7 mouse cellular contexts compared by ENCODE assay signal in genomic region chr9:85328259-85328658, GRCm38 (mm10). TPM values are rescaled to one million over a fixed set of nuclear protein-coding genes. Genes with fewer than 3 reads are reported as not detected.
DNase-seq lines count a peak whose midpoint lies in the region; ATAC-seq and TF ChIP-seq lines count a peak whose summit lies in the region.

No protein-coding gene starts in this region.

- H3K4me3 ChIP-seq in embryonic facial prominence, embryonic 10.5 days = peak overlapping the region; percentile 80
- H3K4me3 ChIP-seq in intestine, postnatal 0 days (ENCODE audit: low read depth, low read length) = peak overlapping the region; percentile 90
- peak overlapping the region; percentile 68 for H3K4me3 ChIP-seq in midbrain, embryonic 11.5 days (ENCODE audit: low read depth, low read length)

- peaks cover 17% of the 10 kb centered on the region for H3K4me1 ChIP-seq in embryonic facial prominence, embryonic 10.5 days
- no peaks in the 10 kb centered on the region for H3K4me1 ChIP-seq in intestine, postnatal 0 days (replicated peaks; ENCODE audit: control insufficient read depth, insufficient read depth, low read length)
- H3K4me1 ChIP-seq in midbrain, embryonic 11.5 days (ENCODE audit: control insufficient read depth, insufficient read depth, low read length) = no peaks in the 10 kb centered on the region

- H3K9ac ChIP-seq in intestine, postnatal 0 days (ENCODE audit: low read depth, low read length) = peak overlapping the region; percentile 84
- H3K9ac ChIP-seq in midbrain, embryonic 11.5 days (ENCODE audit: low read length) = peak overlapping the region; percentile 54; the same call in 1 of the 2 replicates

- peak; percentile 26 for ATAC-seq in granulocyte monocyte progenitor cell, adult 5-6 weeks (replicated peaks; ENCODE audit: poor library complexity, severe bottlenecking)
- peak; percentile 48 for ATAC-seq in intestine, postnatal 0 days
- peak; percentile 59 for ATAC-seq in midbrain, embryonic 11.5 days (ENCODE audit: low FRiP score)

- 2% methylated on average over 16 of the region's 16 CpGs for WGBS in embryonic facial prominence, embryonic 10.5 days
- WGBS in intestine, postnatal 0 days = 1% methylated on average over 16 of the region's 16 CpGs
- 2% methylated on average over 16 of the region's 16 CpGs for WGBS in midbrain, embryonic 11.5 days

- DNase-seq in adrenal gland, adult 2 months = peak; percentile 93
- DNase-seq in embryonic facial prominence, embryonic 10.5 days (ENCODE audit: low spot score) = peak; percentile 90
- peak; percentile 91 for DNase-seq in left cerebral cortex, postnatal 4 days
- DNase-seq in midbrain, embryonic 11.5 days (ENCODE audit: low spot score, missing footprints) = peak; percentile 99
- peak; percentile 65 for DNase-seq in skeletal muscle tissue, adult 2 months (ENCODE audit: low read depth, low spot score)

- no peaks in the 10 kb centered on the region for H3K9me3 ChIP-seq in embryonic facial prominence, embryonic 10.5 days
- H3K9me3 ChIP-seq in intestine, postnatal 0 days (ENCODE audit: control insufficient read depth) = no peaks in the 10 kb centered on the region
- no peaks in the 10 kb centered on the region for H3K9me3 ChIP-seq in midbrain, embryonic 11.5 days (ENCODE audit: control insufficient read depth, low read length)

- H3K4me2 ChIP-seq in intestine, postnatal 0 days (replicated peaks; ENCODE audit: low read depth) = peak overlapping the region; percentile 86
- peak overlapping the region; percentile 91 for H3K4me2 ChIP-seq in midbrain, embryonic 11.5 days

- intact Hi-C loops in left cerebral cortex, postnatal 4 days (cut with DNase I) = loop anchor here (5.0 to 10.0 kb wide), 5 partner anchors 367 to 1521 kb away; partner anchors contain the start of gene Elovl4

- peak; percentile 99 for TF ChIP-seq CTCF in intestine, postnatal 0 days (IDR thresholded peaks at IDR 0.05; ENCODE audit: low read depth)

- peak overlapping the region; percentile 67; the same call in 1 of the 2 replicates for H3K27ac ChIP-seq in embryonic facial prominence, embryonic 10.5 days (replicated peaks)
- peak overlapping the region; percentile 98 for H3K27ac ChIP-seq in intestine, postnatal 0 days (ENCODE audit: low read depth, low read length)
- no peak overlapping the region for H3K27ac ChIP-seq in midbrain, embryonic 11.5 days (ENCODE audit: low read depth, low read length)

- H3K27me3 ChIP-seq in embryonic facial prominence, embryonic 10.5 days (replicated peaks; ENCODE audit: low read depth, poor library complexity, severe bottlenecking) = peaks cover 38% of the 10 kb centered on the region
- no peaks in the 10 kb centered on the region for H3K27me3 ChIP-seq in intestine, postnatal 0 days (replicated peaks; ENCODE audit: control insufficient read depth, insufficient read depth, low read length)
- peaks cover 7% of the 10 kb centered on the region; the same call in 1 of the 2 replicates for H3K27me3 ChIP-seq in midbrain, embryonic 11.5 days (ENCODE audit: control insufficient read depth, insufficient read depth, low read length)

- H3K36me3 ChIP-seq in embryonic facial prominence, embryonic 10.5 days (replicated peaks) = no peaks in the 10 kb centered on the region
- no peaks in the 10 kb centered on the region for H3K36me3 ChIP-seq in intestine, postnatal 0 days (ENCODE audit: control insufficient read depth, insufficient read depth)
- no peaks in the 10 kb centered on the region for H3K36me3 ChIP-seq in midbrain, embryonic 11.5 days (ENCODE audit: control insufficient read depth, insufficient read depth, low read length)

RNA-seq across cellular contexts. Expression of gene Tent5a, which starts 1.1 kb away (rescaled TPM):
- total RNA-seq in adrenal gland, adult 2 months (2021) = 10 to 100 TPM; 11.9 to 12.6 TPM
- polyA plus RNA-seq in adrenal gland, adult 2 months (2012; rRNA removed) = 2.7 TPM in 2 replicates
- polyA plus RNA-seq in embryonic facial prominence, embryonic 10.5 days (2016; fragmentation: Nextera tagmentation; extraction: Ambion mirVana) = 0.92 and 1.5 TPM in 2 replicates
- total RNA-seq in granulocyte monocyte progenitor cell, adult 5-6 weeks (2014; fragmentation: Nextera tagmentation) = 43.0 and 43.5 TPM in 2 replicates
- 42.8 and 48.8 TPM in 2 replicates for total RNA-seq in granulocyte monocyte progenitor cell, adult 5-6 weeks (2017)
- 23.4 and 23.9 TPM in 2 replicates for polyA plus RNA-seq in intestine, postnatal 0 days (2015; fragmentation: Nextera tagmentation; extraction: Ambion mirVana)
- total RNA-seq in left cerebral cortex, postnatal 4 days (2021) = 1 to 10 TPM; 2.0 to 2.1 TPM
- polyA plus RNA-seq in midbrain, embryonic 11.5 days (2014; fragmentation: Nextera tagmentation; extraction: Ambion mirVana) = 6.0 and 6.8 TPM in 2 replicates

RNA-seq across cellular contexts. Expression of gene Gm11114, which starts 15.7 kb away (rescaled TPM):
- not detected for total RNA-seq in adrenal gland, adult 2 months (2021)
- polyA plus RNA-seq in adrenal gland, adult 2 months (2012; rRNA removed) = not detected in 2 replicates
- polyA plus RNA-seq in embryonic facial prominence, embryonic 10.5 days (2016; fragmentation: Nextera tagmentation; extraction: Ambion mirVana) = not detected in 2 replicates
- total RNA-seq in granulocyte monocyte progenitor cell, adult 5-6 weeks (2014; fragmentation: Nextera tagmentation) = not detected in 2 replicates
- not detected in 2 replicates for total RNA-seq in granulocyte monocyte progenitor cell, adult 5-6 weeks (2017)
- polyA plus RNA-seq in intestine, postnatal 0 days (2015; fragmentation: Nextera tagmentation; extraction: Ambion mirVana) = not detected in 2 replicates
- total RNA-seq in left cerebral cortex, postnatal 4 days (2021) = not detected
- not detected in 2 replicates for polyA plus RNA-seq in midbrain, embryonic 11.5 days (2014; fragmentation: Nextera tagmentation; extraction: Ambion mirVana)
